11 mouse cellular contexts compared by ENCODE assay signal in the genomic region with DNA sequence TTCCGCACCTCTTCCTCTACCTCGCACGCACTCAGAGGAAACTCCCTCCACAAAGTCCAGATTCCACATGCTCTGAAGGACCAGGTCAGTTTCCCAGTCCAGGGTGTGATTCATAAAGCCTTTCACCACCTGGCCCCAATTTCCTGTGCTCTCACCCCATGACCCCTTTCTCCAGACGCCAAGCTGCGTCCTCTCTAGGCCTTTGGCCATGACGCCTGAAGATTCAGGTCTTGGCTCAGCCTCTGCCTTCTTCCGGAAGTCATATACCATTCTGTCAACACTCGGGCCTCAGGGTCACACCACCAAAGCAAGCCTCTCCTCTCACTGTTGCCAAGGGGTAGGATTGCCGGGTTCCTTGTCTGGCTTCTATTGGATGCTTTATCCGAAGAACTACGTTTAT.
A peak's percentile ranks its signal among the peaks of the same experiment; 100 is the strongest.
DNase-seq lines count a peak whose midpoint lies in the region; ATAC-seq and TF ChIP-seq lines count a peak whose summit lies in the region.
"Had no signal": no experiment of that assay in that cellular context is flagged by ENCODE, and none has a peak within 500 bp of the region (broad histone marks: within the 10 kb centered on the region; RNA-seq: fewer than 3 reads in every experiment).

No protein-coding gene starts in this region.

- no peak overlapping the region for H3K9ac ChIP-seq in hindbrain, postnatal 0 days (replicated peaks; ENCODE audit: low read length)
- H3K9ac ChIP-seq: limb, embryonic 13.5 days had no signal

- ATAC-seq in hindbrain, postnatal 0 days = no peak

- peak overlapping the region; percentile 68 for H3K27ac ChIP-seq in limb, embryonic 10.5 days
- no peak overlapping the region for H3K27ac ChIP-seq in hindbrain, postnatal 0 days
- H3K27ac ChIP-seq: limb, embryonic 13.5 days had no signal

- WGBS in limb, embryonic 10.5 days = 17% methylated on average over 11 of the region's 11 CpGs
- WGBS in hindbrain, postnatal 0 days = 81% methylated on average over 11 of the region's 11 CpGs

- no peaks in the 10 kb centered on the region for H3K36me3 ChIP-seq in limb, embryonic 10.5 days
- H3K36me3 ChIP-seq in hindbrain, postnatal 0 days (ENCODE audit: insufficient read depth, low read length) = no peaks in the 10 kb centered on the region
- H3K36me3 ChIP-seq: limb, embryonic 13.5 days had no signal

- H3K4me2 ChIP-seq in hindbrain, postnatal 0 days (ENCODE audit: low read depth, low read length) = no peak overlapping the region
- H3K4me2 ChIP-seq: limb, embryonic 13.5 days had no signal

- intact Hi-C loops in heart, postnatal 36 days (cut with DNase I) = no loop called here

- H3K4me3 ChIP-seq in limb, embryonic 10.5 days = 0 out of 2 replicates have a peak overlapping the region, but pooled peaks have one; percentile 10
- H3K4me3 ChIP-seq in hindbrain, postnatal 0 days (ENCODE audit: low read length) = no peak overlapping the region
- H3K4me3 ChIP-seq: limb, embryonic 13.5 days had no signal

- H3K27me3 ChIP-seq in limb, embryonic 10.5 days (ENCODE audit: low read depth, poor library complexity, severe bottlenecking) = peaks cover 22% of the 10 kb centered on the region; the same call in 1 of the 2 replicates
- H3K27me3 ChIP-seq in hindbrain, postnatal 0 days (ENCODE audit: insufficient read depth, low read length) = no peaks in the 10 kb centered on the region
- H3K27me3 ChIP-seq: limb, embryonic 13.5 days had no signal

- H3K4me1 ChIP-seq in limb, embryonic 10.5 days = peaks cover 54% of the 10 kb centered on the region
- no peaks in the 10 kb centered on the region for H3K4me1 ChIP-seq in hindbrain, postnatal 0 days (ENCODE audit: insufficient read depth, low read length)
- H3K4me1 ChIP-seq: limb, embryonic 13.5 days had no signal

- H3K9me3 ChIP-seq in limb, embryonic 10.5 days (replicated peaks) = no peaks in the 10 kb centered on the region
- H3K9me3 ChIP-seq in hindbrain, postnatal 0 days (ENCODE audit: low read length) = no peaks in the 10 kb centered on the region
- H3K9me3 ChIP-seq: limb, embryonic 13.5 days had no signal

- peak; percentile 82 for DNase-seq in MN1 (ENCODE audit: low spot score)
- DNase-seq in adrenal gland, adult 8-10 months = peak; percentile 82
- peak; percentile 11 for DNase-seq in heart, postnatal 36 days
- DNase-seq in limb, embryonic 10.5 days (ENCODE audit: low spot score) = peak; percentile 83
- DNase-seq in thymus, postnatal 10 days (ENCODE audit: low spot score in 2 of 2) = no peak
- no peak for DNase-seq in right cerebral cortex, postnatal 25 days
- DNase-seq in hindbrain, postnatal 0 days (ENCODE audit: low spot score) = no peak
- DNase-seq in ovary, postnatal 10 days (ENCODE audit: low spot score) = no peak
- DNase-seq: cerebellum, postnatal 14 days; thymus, adult 2 months had no signal

- no peak for TF ChIP-seq CTCF in hindbrain, postnatal 0 days (IDR thresholded peaks at IDR 0.05; ENCODE audit: low read depth)

Comparison
In these comparisons a context has a peak if more than half of its experiments do, and no peak if none do; other contexts are left out.
1. DNase-seq: peak in MN1 (single experiment), adrenal gland, adult 8-10 months (single experiment), heart, postnatal 36 days (2 of 2) and limb, embryonic 10.5 days (single experiment); none in thymus, postnatal 10 days (0 of 2), right cerebral cortex, postnatal 25 days (single experiment), hindbrain, postnatal 0 days (single experiment) and ovary, postnatal 10 days (single experiment).